8 mouse cellular contexts compared by ENCODE assay signal in the genomic region with DNA sequence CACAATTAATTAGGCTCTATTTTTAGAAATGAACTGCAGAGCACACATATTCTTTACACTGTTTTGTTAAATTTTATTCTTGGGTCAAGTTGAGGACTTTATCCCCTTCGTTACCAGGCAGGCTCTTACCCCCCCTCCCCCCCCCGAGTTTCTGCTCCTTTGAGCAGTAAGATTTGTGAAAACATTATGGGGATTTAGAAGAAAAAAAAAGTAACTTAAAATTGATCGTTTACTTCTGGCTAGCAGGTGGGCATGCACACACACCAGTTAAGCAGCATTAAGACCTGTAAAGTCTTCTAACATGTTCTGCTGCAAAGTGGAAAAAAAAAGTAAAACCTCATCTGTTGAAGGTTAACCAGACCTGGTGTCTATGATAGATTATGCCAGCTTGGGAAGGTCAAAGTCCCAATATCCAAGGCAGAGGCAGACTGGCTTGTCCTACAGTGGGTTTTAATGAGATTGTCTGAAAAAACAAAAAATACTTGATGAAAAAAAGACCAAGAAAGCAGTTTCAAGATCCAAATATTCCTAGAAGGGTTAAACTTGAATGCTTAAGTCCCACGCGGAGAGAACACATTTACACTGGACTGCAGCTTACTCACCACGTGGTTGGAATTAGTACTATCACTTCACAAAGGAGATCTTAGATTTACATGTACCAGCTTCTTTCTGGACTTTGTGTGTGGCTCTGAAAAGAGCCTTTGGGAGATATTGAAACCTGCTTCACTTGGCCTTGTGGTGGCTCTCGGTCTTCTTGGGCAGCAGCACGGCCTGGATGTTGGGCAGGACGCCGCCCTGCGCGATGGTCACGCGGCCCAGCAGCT. TPM values are rescaled to one million over a fixed set of nuclear protein-coding genes. Genes with fewer than 3 reads are reported as not detected.
DNase-seq lines count a peak whose midpoint lies in the region; ATAC-seq and TF ChIP-seq lines count a peak whose summit lies in the region.

No protein-coding gene starts in this region.

- peak overlapping the region; percentile 53 for H3K4me2 ChIP-seq in lung, postnatal 0 days (replicated peaks; ENCODE audit: low read depth, low read length)
- H3K4me2 ChIP-seq in embryonic facial prominence, embryonic 12.5 days (replicated peaks): peak overlapping the region; percentile 66
- H3K4me2 ChIP-seq in kidney, embryonic 15.5 days: peak overlapping the region; percentile 59
- H3K4me2 ChIP-seq in myocyte (ENCODE audit: low read depth): peak overlapping the region; percentile 96

- TF ChIP-seq EP300 in lung, postnatal 0 days (IDR thresholded peaks at IDR 0.05): no peak

- H3K4me1 ChIP-seq in lung, postnatal 0 days (ENCODE audit: insufficient read depth, low read depth, low read length): peaks cover 3% of the 10 kb centered on the region; the same call in 1 of the 2 replicates
- peaks cover 11% of the 10 kb centered on the region; the same call in 1 of the 2 replicates for H3K4me1 ChIP-seq in embryonic facial prominence, embryonic 12.5 days
- H3K4me1 ChIP-seq in kidney, embryonic 15.5 days: peaks cover 34% of the 10 kb centered on the region

- H3K27ac ChIP-seq in lung, postnatal 0 days (ENCODE audit: low read length): no peak overlapping the region
- H3K27ac ChIP-seq in embryonic facial prominence, embryonic 12.5 days: peak overlapping the region; percentile 91
- peak overlapping the region; percentile 92 for H3K27ac ChIP-seq in kidney, embryonic 15.5 days

- TF ChIP-seq CTCF in lung, postnatal 0 days (IDR thresholded peaks at IDR 0.05): no peak

- H3ac ChIP-seq in myocyte (ENCODE audit: control insufficient read depth, insufficient read length): no peak overlapping the region

- ATAC-seq in lung, postnatal 0 days: no peak
- ATAC-seq in embryonic facial prominence, embryonic 12.5 days (ENCODE audit: insufficient number of reproducible peaks, insufficient read depth, low FRiP score, low TSS enrichment): no peak
- ATAC-seq in kidney, embryonic 15.5 days (replicated peaks; ENCODE audit: low FRiP score): no peak

- no peak for DNase-seq in lung, postnatal 0 days (ENCODE audit: low spot score)
- DNase-seq in lung, postnatal 10 days: no peak
- DNase-seq in right cerebral cortex, postnatal 4 days: no peak
- no peak for DNase-seq in cerebellum, adult 8-10 months
- DNase-seq in adrenal gland, postnatal 25 days: no peak

- H3K27me3 ChIP-seq in lung, postnatal 0 days (replicated peaks; ENCODE audit: insufficient read depth, low read length): no peaks in the 10 kb centered on the region
- no peaks in the 10 kb centered on the region for H3K27me3 ChIP-seq in embryonic facial prominence, embryonic 12.5 days
- H3K27me3 ChIP-seq in kidney, embryonic 15.5 days: no peaks in the 10 kb centered on the region
- no peaks in the 10 kb centered on the region for H3K27me3 ChIP-seq in myocyte (ENCODE audit: control insufficient read depth, insufficient read depth, insufficient read length)

- H3K9ac ChIP-seq in lung, postnatal 0 days (replicated peaks; ENCODE audit: low read depth): no peak overlapping the region
- H3K9ac ChIP-seq in embryonic facial prominence, embryonic 12.5 days: peak overlapping the region; percentile 62
- H3K9ac ChIP-seq in kidney, embryonic 15.5 days: peak overlapping the region; percentile 55

- peak overlapping the region; percentile 5; the same call in 1 of the 2 replicates for H3K4me3 ChIP-seq in lung, postnatal 0 days (ENCODE audit: low read depth, low read length)
- H3K4me3 ChIP-seq in embryonic facial prominence, embryonic 12.5 days: peak overlapping the region; percentile 40
- peak overlapping the region; percentile 45 for H3K4me3 ChIP-seq in kidney, embryonic 15.5 days (replicated peaks)
- H3K4me3 ChIP-seq in myocyte: peak overlapping the region; percentile 41

- no peaks in the 10 kb centered on the region for H3K79me2 ChIP-seq in myocyte (ENCODE audit: control insufficient read depth, insufficient read depth)

- TF ChIP-seq POLR2A in myocyte (IDR thresholded peaks at IDR 0.05; ENCODE audit: insufficient read length, low read depth): peak; percentile 12

- WGBS in lung, postnatal 0 days: 1% methylated on average over 12 of the region's 14 CpGs
- under 1% methylated on average over 14 of the region's 14 CpGs for WGBS in embryonic facial prominence, embryonic 12.5 days
- under 1% methylated on average over 14 of the region's 14 CpGs for WGBS in kidney, embryonic 15.5 days

- H3K36me3 ChIP-seq in lung, postnatal 0 days (ENCODE audit: insufficient read depth, low read length): no peaks in the 10 kb centered on the region
- H3K36me3 ChIP-seq in embryonic facial prominence, embryonic 12.5 days: no peaks in the 10 kb centered on the region
- H3K36me3 ChIP-seq in kidney, embryonic 15.5 days: no peaks in the 10 kb centered on the region
- H3K36me3 ChIP-seq in myocyte (ENCODE audit: control insufficient read depth, insufficient read depth): no peaks in the 10 kb centered on the region

- H3K9me3 ChIP-seq in lung, postnatal 0 days (ENCODE audit: low read length): no peaks in the 10 kb centered on the region
- no peaks in the 10 kb centered on the region for H3K9me3 ChIP-seq in embryonic facial prominence, embryonic 12.5 days
- no peaks in the 10 kb centered on the region for H3K9me3 ChIP-seq in kidney, embryonic 15.5 days (replicated peaks)

TF ChIP-seq in myocyte, 11 proteins besides CTCF, POLR2A, EP300 and RAD21:
- TF ChIP-seq SRF (IDR thresholded peaks at IDR 0.05; ENCODE audit: control insufficient read depth, insufficient read length, low read depth) (no peak), USF1 (IDR thresholded peaks at IDR 0.05; ENCODE audit: low read depth) (peak; percentile 55)

RNA-seq across cellular contexts. Expression of a gene that starts 0.7 kb away (rescaled TPM):
- 4.2 and 5.2 TPM in 2 replicates for polyA plus RNA-seq in lung, postnatal 0 days (2015; fragmentation: Nextera tagmentation; extraction: Ambion mirVana)
- polyA plus RNA-seq in embryonic facial prominence, embryonic 12.5 days (2016; fragmentation: Nextera tagmentation; extraction: Ambion mirVana): 8.0 and 8.3 TPM in 2 replicates
- 9.8 and 11.2 TPM in 2 replicates for polyA plus RNA-seq in kidney, embryonic 15.5 days (2015; fragmentation: Nextera tagmentation; extraction: Ambion mirVana)
- 2.2 TPM for polyA plus RNA-seq in myocyte (2012; fragmentation: generic; extraction: Trizol)
- total RNA-seq in adrenal gland, postnatal 25 days (2021): 30.0 and 61.8 TPM in 2 replicates

RNA-seq across cellular contexts. Expression of a gene that starts 1.0 kb away (rescaled TPM):
- 0.45 and 0.81 TPM in 2 replicates for polyA plus RNA-seq in lung, postnatal 0 days (2015; fragmentation: Nextera tagmentation; extraction: Ambion mirVana)
- 19.4 and 20.1 TPM in 2 replicates for polyA plus RNA-seq in embryonic facial prominence, embryonic 12.5 days (2016; fragmentation: Nextera tagmentation; extraction: Ambion mirVana)
- polyA plus RNA-seq in kidney, embryonic 15.5 days (2015; fragmentation: Nextera tagmentation; extraction: Ambion mirVana): 8.8 and 12.6 TPM in 2 replicates
- 8.2 TPM for polyA plus RNA-seq in myocyte (2012; fragmentation: generic; extraction: Trizol)
- 121 and 135 TPM in 2 replicates for total RNA-seq in adrenal gland, postnatal 25 days (2021)

RNA-seq across cellular contexts. Expression of a gene that starts 6.5 kb away (rescaled TPM):
- 4.1 and 4.6 TPM in 2 replicates for polyA plus RNA-seq in lung, postnatal 0 days (2015; fragmentation: Nextera tagmentation; extraction: Ambion mirVana)
- 26.8 and 29.2 TPM in 2 replicates for polyA plus RNA-seq in embryonic facial prominence, embryonic 12.5 days (2016; fragmentation: Nextera tagmentation; extraction: Ambion mirVana)
- 30.5 and 31.4 TPM in 2 replicates for polyA plus RNA-seq in kidney, embryonic 15.5 days (2015; fragmentation: Nextera tagmentation; extraction: Ambion mirVana)
- 31.0 TPM for polyA plus RNA-seq in myocyte (2012; fragmentation: generic; extraction: Trizol)
- 82.8 and 97.8 TPM in 2 replicates for total RNA-seq in adrenal gland, postnatal 25 days (2021)

RNA-seq across cellular contexts. Expression of a gene that starts 8.1 kb away (rescaled TPM):
- 2.7 TPM in 1 of 2 replicates, not detected in the other for polyA plus RNA-seq in lung, postnatal 0 days (2015; fragmentation: Nextera tagmentation; extraction: Ambion mirVana)
- 117 and 124 TPM in 2 replicates for polyA plus RNA-seq in embryonic facial prominence, embryonic 12.5 days (2016; fragmentation: Nextera tagmentation; extraction: Ambion mirVana)
- polyA plus RNA-seq in kidney, embryonic 15.5 days (2015; fragmentation: Nextera tagmentation; extraction: Ambion mirVana): 59.1 and 68.1 TPM in 2 replicates
- polyA plus RNA-seq in myocyte (2012; fragmentation: generic; extraction: Trizol): 4.1 TPM
- 50.6 and 64.7 TPM in 2 replicates for total RNA-seq in adrenal gland, postnatal 25 days (2021)

RNA-seq across cellular contexts. Expression of a gene that starts 8.4 kb away (rescaled TPM):
- 1.0 and 1.5 TPM in 2 replicates for polyA plus RNA-seq in lung, postnatal 0 days (2015; fragmentation: Nextera tagmentation; extraction: Ambion mirVana)
- 15.2 and 17.7 TPM in 2 replicates for polyA plus RNA-seq in embryonic facial prominence, embryonic 12.5 days (2016; fragmentation: Nextera tagmentation; extraction: Ambion mirVana)
- 16.8 and 19.2 TPM in 2 replicates for polyA plus RNA-seq in kidney, embryonic 15.5 days (2015; fragmentation: Nextera tagmentation; extraction: Ambion mirVana)
- polyA plus RNA-seq in myocyte (2012; fragmentation: generic; extraction: Trizol): 3.4 TPM
- 57.9 and 61.1 TPM in 2 replicates for total RNA-seq in adrenal gland, postnatal 25 days (2021)
